Mouse (Mus musculus) spleen, adult 2 months (tissue): ENCODE results near the gene Cbx8.

Experiments
- CTCF ChIP-seq: fragments of 200-500 bp; IDR thresholded peaks from 2 replicates; pipeline ENCODE4 v1.5.1; 2011; ENCODE audit warnings: mild to moderate bottlenecking, inconsistent platforms; ENCODE audit not compliant: insufficient read depth, insufficient read length, insufficient replicate concordance; ENCODE audit errors: extremely low read depth
- POLR2A ChIP-seq: fragments of 200-500 bp; IDR thresholded peaks from 2 replicates; pipeline ENCODE4 v1.6.1; 2011; ENCODE audit warnings: low read depth, low read length, inconsistent platforms

DNA sequence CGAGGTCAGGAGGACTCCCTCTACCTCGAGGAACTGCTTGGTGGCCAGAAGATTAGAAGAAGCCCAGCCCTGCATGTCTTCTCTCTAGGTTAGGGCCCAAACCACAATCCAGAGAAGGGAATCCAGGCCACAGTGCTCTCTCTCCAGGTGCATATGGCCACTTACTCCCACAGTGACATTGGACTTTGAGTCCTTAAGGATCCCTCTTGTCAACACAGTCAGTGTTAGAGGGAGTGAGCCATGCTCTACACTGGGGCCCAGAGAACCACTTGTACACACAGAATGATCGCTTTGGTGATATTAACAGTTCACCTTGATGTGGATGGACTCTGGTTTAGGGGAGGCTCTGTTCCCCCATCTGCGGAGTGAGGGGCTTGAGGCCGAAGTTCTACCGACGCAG lies 31.5 kb upstream of the Cbx8 start:
- TF ChIP-seq CTCF (no peak), POLR2A (no peak)
